In genomic region chr5:81605646-81606045, GRCm38 (mm10) we compare ENCODE assay signal across 32 mouse cellular contexts.
"Had no signal": no experiment of that assay in that cellular context is flagged by ENCODE, and none has a peak within 500 bp of the region (broad histone marks: within the 10 kb centered on the region; RNA-seq: fewer than 3 reads in every experiment).

No protein-coding gene starts in this region.

- H3K4me2 ChIP-seq: limb, embryonic 12.5 days; limb, embryonic 13.5 days; limb, embryonic 15.5 days; liver, embryonic 11.5 days; liver, embryonic 12.5 days; liver, embryonic 13.5 days; liver, embryonic 15.5 days; lung, embryonic 14.5 days; lung, embryonic 15.5 days; midbrain, embryonic 11.5 days; midbrain, embryonic 12.5 days; midbrain, embryonic 13.5 days; midbrain, embryonic 15.5 days; neural tube, embryonic 12.5 days; neural tube, embryonic 13.5 days had no signal

- H3K27ac ChIP-seq: limb, embryonic 12.5 days; limb, embryonic 13.5 days; limb, embryonic 15.5 days; liver, embryonic 12.5 days; liver, embryonic 13.5 days; liver, embryonic 14.5 days; liver, embryonic 15.5 days; lung, embryonic 15.5 days; macrophage; midbrain, embryonic 10.5 days; midbrain, embryonic 12.5 days; midbrain, embryonic 13.5 days; midbrain, embryonic 15.5 days; neural tube, embryonic 12.5 days; neural tube, embryonic 13.5 days had no signal

- H3K9me3 ChIP-seq: limb, embryonic 12.5 days; limb, embryonic 13.5 days; limb, embryonic 15.5 days; liver, embryonic 12.5 days; liver, embryonic 13.5 days; liver, embryonic 15.5 days; lung, embryonic 15.5 days; megakaryocyte, embryonic 14.5 days; midbrain, embryonic 10.5 days; midbrain, embryonic 12.5 days; midbrain, embryonic 13.5 days; midbrain, embryonic 15.5 days; neural tube, embryonic 12.5 days; neural tube, embryonic 13.5 days had no signal

- H3K36me3 ChIP-seq: limb, embryonic 12.5 days; limb, embryonic 13.5 days; limb, embryonic 15.5 days; liver, embryonic 12.5 days; liver, embryonic 13.5 days; liver, embryonic 15.5 days; lung, embryonic 15.5 days; midbrain, embryonic 10.5 days; midbrain, embryonic 12.5 days; midbrain, embryonic 13.5 days; midbrain, embryonic 15.5 days; neural tube, embryonic 12.5 days; neural tube, embryonic 13.5 days had no signal

- H3K4me3 ChIP-seq: limb, embryonic 12.5 days; limb, embryonic 13.5 days; limb, embryonic 15.5 days; liver, embryonic 12.5 days; liver, embryonic 13.5 days; liver, embryonic 15.5 days; lung, embryonic 15.5 days; megakaryocyte, embryonic 14.5 days; midbrain, embryonic 10.5 days; midbrain, embryonic 12.5 days; midbrain, embryonic 13.5 days; midbrain, embryonic 15.5 days; myocyte; neural tube, embryonic 12.5 days; neural tube, embryonic 13.5 days had no signal

- DNase-seq: left cerebral cortex, postnatal 4 days; liver; liver, embryonic 13.5 days; liver, postnatal 0 days; lung, adult 18-20 months; lung, adult 2 months; lung, embryonic 14.5 days; lung, postnatal 10 days; lung, postnatal 14 days; lung, postnatal 36 days; lung, postnatal 4 days; midbrain, embryonic 14.5 days had no signal

- H3K4me1 ChIP-seq: liver, embryonic 12.5 days; liver, embryonic 13.5 days; liver, embryonic 15.5 days; lung, embryonic 15.5 days; megakaryocyte, embryonic 14.5 days; midbrain, embryonic 10.5 days; midbrain, embryonic 12.5 days; midbrain, embryonic 15.5 days; neural tube, embryonic 12.5 days; neural tube, embryonic 13.5 days had no signal

- H3K9ac ChIP-seq: limb, embryonic 12.5 days; limb, embryonic 13.5 days; limb, embryonic 15.5 days; liver, embryonic 12.5 days; liver, embryonic 13.5 days; liver, embryonic 14.5 days; liver, embryonic 15.5 days; liver, postnatal 0 days; lung, embryonic 14.5 days; lung, embryonic 15.5 days; midbrain, embryonic 12.5 days; midbrain, embryonic 13.5 days; midbrain, embryonic 15.5 days; neural tube, embryonic 12.5 days; neural tube, embryonic 13.5 days had no signal

- ATAC-seq: liver, embryonic 12.5 days; liver, postnatal 0 days; lung, postnatal 0 days; midbrain, embryonic 13.5 days; midbrain, embryonic 15.5 days; midbrain, embryonic 16.5 days had no signal

- H3K27me3 ChIP-seq: limb, embryonic 12.5 days; limb, embryonic 13.5 days; limb, embryonic 15.5 days; liver, embryonic 12.5 days; liver, embryonic 13.5 days; liver, embryonic 15.5 days; lung, embryonic 15.5 days; megakaryocyte, embryonic 14.5 days; midbrain, embryonic 12.5 days; midbrain, embryonic 13.5 days; midbrain, embryonic 15.5 days; neural tube, embryonic 12.5 days; neural tube, embryonic 13.5 days had no signal
